Mouse (Mus musculus): ENCODE results near the gene Map3k5. TPM values are rescaled to one million over a fixed set of nuclear protein-coding genes. Genes with fewer than 3 reads are reported as not detected.

Map3k5 gene
- total RNA-seq, 2 experiments from 2014 or later, result 6.5 to 6.6 TPM

DNA sequence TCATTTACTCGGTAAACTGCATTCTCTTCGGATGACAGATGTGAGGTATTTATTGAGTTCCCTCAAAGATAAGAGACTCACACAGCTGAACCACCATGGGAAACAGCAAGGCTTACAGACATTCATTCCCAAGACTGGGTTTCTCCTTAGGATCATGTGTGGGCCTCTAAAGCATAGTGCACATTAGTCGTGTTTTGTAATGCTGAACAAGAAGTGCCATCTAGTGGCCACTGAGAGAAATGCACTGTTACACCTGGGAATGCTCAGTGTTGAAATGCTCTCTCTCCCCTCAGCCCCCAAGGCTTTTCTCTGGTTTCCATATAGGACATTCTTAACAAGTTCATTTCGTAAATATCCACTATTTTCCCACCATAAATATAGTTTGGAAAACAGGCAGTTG is 191.0 kb downstream of the Map3k5 start:
- DNase-seq, result peak; percentile 23

DNA sequence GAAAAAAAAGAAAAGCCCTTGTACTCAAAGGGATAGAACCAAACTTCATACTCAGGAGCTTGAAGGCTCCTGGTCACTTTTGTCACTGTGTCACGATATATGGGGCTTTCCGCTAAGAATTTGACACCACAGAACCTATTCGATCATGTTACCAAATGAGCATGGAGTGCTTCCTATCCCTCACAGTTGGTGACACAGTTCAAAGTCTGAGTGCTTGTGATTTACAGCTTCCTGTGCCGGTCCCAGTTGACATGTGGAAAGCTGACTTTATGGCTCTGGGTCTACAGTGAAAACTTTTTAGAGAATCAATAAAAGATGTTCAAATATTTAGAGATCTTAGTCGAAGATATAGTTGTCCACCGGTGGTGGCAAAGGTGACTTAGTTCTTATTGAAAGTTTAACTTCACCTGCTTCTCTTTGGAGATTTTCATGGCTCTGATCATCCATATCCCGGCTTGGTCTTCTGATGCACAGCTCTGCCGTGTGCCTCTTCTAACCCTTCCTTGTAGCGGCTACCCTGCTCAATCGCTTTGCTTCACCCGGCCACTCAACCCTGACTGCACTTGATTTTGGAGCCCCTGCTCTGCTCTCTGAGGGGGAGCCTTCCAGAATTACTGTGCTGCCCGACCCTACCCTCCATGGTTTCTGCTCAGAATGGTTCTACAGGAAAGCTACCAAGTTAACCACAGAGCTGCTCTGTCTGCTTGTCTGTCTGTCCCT is 198.8 kb downstream of the Map3k5 start:
- no peak for DNase-seq
- intact Hi-C loops (cut with DNase I; ENCODE audit: low total_unique reads), result no loop called here

More for the DNA sequence above, 191.0 kb downstream of the Map3k5 start:
- intact Hi-C loops (cut with DNase I; ENCODE audit: low total_unique reads), result loop anchor here (5.0 kb wide), 1 partner anchor 193 kb away; the partner anchor contains the start of gene Map3k5

DNA sequence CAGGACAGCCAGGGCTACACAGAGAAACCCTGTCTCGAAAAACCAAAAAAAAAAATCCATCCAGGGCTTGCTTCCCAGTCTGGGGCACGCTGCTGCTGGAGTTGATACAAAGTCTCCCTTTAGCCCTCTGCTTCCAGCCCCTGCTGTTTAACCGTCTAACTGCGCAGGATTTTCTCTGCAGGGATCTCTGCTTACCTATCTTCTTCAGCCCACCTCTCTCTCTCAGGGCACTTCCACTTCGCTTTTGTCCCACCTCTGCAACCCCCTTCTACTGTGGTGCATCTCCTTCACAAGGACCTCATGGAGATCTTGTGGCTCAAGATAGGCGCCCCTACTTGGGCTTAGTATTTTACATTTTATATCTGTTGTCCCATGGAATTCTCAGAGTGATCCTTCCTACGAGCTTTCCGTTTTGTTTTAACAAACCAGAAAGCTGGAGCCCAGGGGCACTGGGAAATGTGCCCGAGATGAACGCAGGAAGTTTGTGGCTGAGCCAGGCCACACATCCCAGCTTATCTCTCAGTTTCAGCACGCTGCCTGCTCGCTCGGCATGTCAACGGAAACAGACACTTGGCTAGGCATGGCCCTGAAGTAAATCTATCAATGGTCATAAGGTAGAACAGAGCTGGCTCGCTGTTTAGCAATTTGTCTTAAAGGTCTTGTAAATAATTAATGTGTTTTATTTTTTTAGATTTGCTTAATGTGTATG is 201.2 kb downstream of the Map3k5 start:
- no peak for DNase-seq
- intact Hi-C loops (cut with DNase I; ENCODE audit: low total_unique reads), result no loop called here

DNA sequence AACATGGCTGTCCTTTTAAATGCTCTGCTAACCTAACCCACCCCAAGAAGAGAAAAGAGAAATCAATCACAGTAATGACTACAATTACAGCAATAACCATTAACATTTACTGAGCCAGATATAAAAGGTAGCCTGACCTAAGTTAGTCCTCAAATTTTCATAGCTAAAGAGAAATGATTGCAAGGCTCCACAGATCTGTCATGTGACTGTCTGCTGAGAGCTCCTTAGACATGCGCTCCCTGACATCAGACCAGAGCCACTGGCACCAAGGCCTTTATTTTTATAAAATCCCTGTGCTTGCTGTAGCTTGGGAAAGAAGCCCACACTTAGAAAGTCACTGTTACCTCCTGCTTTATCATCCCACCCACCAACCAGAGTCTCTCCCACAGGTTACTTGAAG is 202.2 kb downstream of the Map3k5 start:
- intact Hi-C loops (cut with DNase I; ENCODE audit: low total_unique reads), result no loop called here
- DNase-seq, result no peak

DNA sequence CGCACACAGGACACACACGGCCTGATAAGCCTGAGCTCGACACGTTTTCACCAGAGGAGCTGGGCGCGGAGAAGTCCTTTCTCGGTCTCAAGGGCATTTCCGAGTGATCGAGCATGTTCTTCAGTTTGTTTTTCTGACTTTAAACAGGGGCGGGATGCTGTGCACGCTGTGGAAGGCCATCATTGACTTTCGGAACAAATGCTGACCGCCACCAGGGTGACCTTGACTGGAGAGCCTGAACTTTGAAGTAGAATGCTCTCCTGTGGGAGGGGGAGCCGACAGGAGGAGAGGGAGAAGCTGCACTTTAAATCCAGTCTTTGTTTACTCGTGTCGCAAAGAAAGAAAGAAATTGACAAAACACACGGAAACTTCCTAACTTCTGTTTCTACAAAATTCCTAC is 207.1 kb downstream of the Map3k5 start:
- DNase-seq, result no peak
- intact Hi-C loops (cut with DNase I; ENCODE audit: low total_unique reads), result no loop called here

DNA sequence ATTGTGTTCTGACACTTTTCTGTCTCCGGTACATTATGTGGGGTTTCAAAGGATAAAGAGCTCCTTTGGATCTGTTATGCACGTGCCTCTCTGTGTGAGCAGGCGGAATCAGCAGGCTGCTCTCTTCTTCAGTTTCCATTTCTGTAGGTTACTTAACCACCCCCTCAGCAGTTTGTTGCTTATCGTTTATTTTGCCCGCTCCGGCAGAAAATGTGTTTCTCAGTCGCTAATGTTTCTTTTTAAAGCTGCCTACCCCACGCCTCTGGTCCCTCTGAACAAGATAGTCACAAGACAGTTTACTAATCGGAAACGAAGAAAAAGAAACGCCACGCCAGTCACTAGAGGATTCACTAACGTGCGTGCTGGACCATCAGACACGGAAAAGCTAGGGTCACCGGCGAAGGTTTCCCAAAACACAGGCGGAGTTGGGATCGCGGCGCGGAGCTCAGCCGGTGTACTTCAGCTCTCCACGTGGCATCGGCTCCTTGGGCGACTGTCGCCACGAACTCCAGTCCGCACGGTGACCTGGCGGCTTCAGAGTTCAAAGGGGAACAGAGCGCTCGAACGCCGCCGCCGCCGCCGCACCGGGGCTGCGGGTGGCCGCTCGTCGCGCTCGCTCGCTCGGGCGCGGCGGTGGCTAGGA is 214.0 kb downstream of the Map3k5 start, which contains the start of gene Map7:
TSS of gene Map7 (plus strand) at position 342 of the 643 bp plus-strand sequence.
- DNase-seq, result no peak
- intact Hi-C loops (cut with DNase I; ENCODE audit: low total_unique reads), result no loop called here

DNA sequence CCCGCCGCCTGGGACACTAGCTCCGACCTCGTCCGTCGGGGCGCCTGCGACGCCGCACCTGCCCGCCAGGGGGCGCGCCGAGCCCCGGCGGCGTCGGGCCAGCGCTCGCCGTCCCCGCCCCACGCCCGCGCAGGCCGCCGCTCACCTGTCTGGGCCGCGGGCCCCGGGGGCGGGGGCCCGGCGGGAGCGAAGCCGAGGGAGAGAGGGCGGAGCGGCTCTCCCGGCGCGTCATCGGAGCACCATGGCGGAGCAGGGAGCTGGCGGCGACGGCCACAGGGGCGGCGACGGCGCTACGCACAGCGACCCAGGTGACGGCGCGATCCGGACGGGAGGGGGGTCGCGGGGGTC is 214.5 kb downstream of the Map3k5 start:
- DNase-seq, result peak; percentile 21
- intact Hi-C loops (cut with DNase I; ENCODE audit: low total_unique reads), result no loop called here

DNA sequence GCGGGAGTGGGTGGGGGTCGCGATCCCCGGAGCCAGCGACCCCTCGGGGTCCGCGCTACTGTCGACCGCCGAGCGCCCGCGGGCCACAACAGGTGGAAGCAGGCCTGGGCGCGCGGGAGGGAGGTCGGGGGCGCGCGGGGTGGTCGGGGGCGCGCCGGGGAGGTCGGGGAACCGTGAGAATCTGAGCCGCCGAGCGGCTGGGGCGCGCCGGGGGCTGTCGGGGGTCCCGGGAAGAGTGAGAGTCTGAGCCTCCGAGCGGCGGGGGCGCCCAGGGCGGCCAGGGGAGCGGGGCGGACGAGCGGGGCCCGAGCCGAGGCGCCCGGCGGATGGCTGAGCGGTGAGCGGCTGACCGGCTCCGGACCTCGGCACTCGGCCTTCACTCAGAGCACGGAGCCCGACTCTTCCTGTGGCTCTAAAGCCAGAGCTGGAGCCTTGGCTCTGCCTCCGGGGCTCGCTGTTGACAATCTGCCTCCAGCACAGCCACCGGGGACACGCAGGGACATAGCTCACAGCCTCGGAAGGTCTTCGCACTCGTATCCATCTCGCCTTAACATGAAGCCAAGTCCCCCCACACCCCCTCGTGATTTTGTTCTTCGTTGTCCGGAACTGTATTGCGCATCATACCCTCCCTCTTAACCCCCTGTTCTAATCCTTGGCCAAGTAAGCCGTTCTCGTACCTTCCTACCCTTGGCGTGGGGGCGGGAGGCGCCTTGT is 215.0 kb downstream of the Map3k5 start:
- peak; percentile 41 for DNase-seq
- intact Hi-C loops (cut with DNase I; ENCODE audit: low total_unique reads), result no loop called here

DNA sequence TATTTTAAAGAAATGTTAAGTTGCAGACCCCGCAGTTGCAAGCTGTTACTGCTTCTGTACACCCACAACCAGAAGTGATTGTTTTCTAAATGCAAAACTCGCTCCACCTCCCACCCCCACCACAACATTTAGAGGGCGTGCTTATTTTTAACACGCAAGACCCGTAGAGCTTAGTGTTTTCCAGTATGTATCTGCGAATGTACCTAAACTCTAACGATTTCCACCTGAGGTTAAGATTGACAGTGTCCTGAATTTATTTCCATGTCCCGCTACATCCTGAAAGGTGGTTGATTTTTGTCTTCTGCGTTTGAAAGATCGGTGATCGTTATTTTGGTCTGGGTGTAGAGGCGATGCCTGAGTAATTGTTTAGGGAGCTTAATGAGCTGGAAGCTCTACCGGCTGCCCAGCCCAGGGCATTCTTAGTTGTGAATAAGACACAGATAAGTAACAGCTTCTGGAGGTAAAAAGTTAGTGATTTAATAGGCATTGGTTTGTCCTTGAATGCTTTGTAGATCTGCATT is 215.6 kb downstream of the Map3k5 start:
- DNase-seq, result no peak
- intact Hi-C loops (cut with DNase I; ENCODE audit: low total_unique reads), result no loop called here

DNA sequence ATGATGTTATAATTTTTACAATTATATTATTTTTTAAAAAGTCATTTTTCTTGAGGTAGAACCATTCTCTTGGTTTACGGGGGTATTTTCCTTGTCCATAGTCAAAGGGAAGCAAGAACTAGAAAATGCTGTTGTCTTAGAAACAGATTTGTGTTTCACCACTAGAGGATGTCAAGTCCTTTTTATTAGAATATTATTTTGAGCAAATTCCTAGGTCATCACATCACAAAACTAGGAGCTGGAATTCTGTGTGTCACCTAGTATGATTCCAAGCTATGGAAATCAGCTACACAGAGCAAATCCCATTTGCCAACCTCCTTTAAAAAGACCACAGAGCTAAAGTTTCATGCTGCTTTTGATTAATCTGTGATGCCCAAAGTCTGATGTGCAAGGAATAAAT is 217.9 kb downstream of the Map3k5 start:
- intact Hi-C loops (cut with DNase I; ENCODE audit: low total_unique reads), result no loop called here
- no peak for DNase-seq

DNA sequence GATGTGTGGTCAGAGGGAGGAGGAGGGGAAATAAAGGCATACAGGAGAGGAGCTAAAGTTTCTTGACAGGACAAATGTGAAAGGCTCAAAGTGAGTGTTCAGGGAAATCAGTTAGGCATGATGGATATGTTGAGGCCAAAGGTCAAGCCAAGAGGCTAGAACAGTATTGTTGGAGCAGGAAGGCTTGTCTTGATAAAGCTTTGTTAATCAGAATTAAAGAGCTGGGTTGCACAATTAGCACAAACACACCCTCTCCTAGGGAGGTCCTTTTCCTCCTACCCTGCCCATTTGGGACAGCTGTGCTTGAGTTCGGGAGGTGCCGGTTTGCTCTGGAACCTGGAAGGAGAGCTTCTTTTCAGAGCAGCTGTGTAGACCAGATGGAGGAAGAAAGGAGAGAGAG is 219.2 kb downstream of the Map3k5 start:
- intact Hi-C loops (cut with DNase I; ENCODE audit: low total_unique reads), result no loop called here
- no peak for DNase-seq

DNA sequence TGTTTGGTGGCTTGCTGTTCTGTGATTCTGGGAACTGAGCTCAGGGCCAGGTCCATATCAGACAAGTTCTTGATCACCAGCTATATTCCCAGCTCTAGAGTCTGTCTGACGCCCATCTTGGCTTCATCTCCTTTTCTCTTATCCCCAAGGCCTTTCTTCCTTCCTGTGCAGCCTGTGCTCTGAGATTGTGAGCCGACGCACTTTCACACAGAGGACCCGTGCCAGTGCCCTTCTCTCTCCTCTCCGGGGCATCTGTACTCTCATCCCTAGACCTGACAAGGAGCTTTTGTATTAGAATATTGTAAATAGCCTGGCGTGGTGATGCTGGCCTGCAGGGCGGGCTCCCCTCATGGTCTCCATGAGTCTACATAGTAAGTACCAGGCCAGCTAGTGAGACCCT is 221.1 kb downstream of the Map3k5 start:
- no peak for DNase-seq
- intact Hi-C loops (cut with DNase I; ENCODE audit: low total_unique reads), result no loop called here

DNA sequence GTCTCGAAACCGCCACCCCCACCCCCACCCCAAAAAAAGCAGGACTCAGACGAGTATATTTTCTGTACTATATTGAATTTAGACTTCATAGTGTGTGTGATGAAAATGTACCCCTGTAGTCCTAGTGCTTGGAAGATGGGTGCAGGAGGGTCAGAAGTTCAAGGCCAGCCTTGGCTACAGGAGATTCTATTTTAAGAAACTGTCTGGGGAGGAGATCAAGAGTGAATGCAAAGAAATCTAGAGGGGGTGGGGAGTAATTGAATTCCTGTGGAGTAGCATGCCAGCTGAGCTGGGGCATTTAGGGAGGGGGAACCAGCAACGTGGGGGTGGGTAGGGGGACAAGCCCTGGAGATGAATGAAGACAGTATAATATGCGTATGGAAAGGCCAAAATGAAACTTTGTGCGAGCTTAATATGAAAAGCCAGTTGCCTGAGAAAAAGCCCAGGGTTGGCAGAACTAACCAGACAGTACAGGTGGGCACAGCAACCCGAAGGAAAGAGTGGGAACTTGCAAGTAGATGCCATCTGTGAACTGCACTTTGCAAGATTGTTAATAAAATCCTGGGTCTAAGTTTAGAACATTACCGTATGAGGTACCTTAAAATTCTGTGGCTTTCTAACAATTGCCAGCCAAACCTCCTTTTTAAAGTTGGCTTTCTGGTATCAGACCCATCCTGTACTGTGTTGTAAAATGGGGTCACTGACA is 222.9 kb downstream of the Map3k5 start:
- no peak for DNase-seq
- intact Hi-C loops (cut with DNase I; ENCODE audit: low total_unique reads), result no loop called here

DNA sequence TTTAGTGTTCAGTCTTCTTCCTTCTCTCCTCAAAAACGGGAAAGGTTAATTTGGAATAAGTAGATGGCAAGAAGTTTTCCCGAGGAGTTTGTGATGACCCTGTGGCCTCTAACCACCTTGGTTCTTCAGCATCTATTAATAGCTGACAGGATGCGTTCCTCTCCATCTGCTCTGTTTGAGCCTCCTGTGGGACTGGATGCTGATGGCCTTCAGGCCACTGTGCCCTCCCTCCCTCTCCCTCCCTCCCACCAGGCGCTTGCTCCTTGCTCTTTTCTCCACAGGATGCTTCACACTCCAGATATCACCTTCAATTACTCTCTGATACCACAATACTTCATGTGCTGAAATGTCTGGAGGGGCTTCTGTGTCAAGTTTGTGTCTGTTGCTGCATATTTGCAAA is 224.5 kb downstream of the Map3k5 start:
- DNase-seq, result no peak
- intact Hi-C loops (cut with DNase I; ENCODE audit: low total_unique reads), result no loop called here

DNA sequence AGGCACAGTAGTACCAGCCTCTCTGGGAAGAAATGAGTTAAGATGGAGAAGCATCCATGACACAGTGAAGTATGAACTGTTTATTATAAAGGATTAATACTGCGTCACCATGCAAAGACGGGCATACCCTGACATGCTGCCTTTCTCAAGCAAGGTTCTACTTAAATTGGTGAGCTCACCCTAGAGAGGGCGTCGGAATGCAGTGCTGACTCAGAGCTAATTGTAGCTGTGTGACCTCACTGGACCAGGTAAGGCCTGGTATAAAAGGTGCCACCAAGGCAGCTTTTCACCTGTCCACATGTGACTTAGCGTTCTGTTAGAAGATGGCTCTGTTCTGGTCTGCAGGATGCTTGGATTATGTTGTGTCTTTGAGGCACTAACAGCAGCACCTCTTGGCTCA is 225.0 kb downstream of the Map3k5 start:
- intact Hi-C loops (cut with DNase I; ENCODE audit: low total_unique reads), result no loop called here
- DNase-seq, result no peak

DNA sequence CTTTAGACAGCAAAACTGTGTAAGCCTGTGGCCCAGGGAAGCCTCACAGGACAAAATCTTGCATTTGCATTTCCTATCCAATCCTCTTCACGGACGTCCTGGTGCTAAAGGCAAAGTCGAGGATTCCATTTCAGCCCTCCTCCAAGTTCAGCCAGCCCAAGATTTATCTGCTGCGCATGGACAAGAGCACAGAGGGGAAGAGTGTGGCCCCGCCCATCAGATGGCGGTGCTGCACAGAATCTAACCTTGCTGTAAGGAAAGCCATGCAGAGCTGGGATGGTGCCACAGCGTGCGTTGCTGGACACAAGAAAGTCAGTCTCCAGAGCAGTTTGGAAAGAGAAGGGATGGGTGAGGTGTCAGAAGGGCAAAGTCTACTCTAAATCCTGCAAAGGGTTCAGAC is 226.6 kb downstream of the Map3k5 start:
- intact Hi-C loops (cut with DNase I; ENCODE audit: low total_unique reads), result no loop called here

DNA sequence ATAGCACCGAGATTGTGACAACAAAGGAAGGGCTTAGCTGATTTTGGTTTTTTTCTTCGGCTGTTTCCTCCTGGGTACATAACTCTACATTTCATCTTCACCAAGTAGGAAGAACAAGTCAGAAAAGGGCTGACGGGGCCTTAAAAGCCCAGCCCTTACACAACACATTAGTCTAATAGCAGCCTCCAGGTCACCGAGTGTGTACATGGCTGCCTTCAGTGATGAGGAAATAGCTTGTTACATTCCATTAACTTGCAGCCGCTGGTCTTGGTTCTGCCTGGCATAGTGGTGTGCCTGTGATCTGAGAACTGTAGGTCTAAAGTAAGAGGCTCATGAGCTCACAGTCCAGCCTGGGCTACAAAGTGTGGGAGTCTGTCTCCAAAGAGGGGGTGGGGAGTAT is 230.5 kb downstream of the Map3k5 start:
- intact Hi-C loops (cut with DNase I; ENCODE audit: low total_unique reads), result no loop called here

More for the DNA sequence above, 226.6 kb downstream of the Map3k5 start:
- no peak for DNase-seq

DNA sequence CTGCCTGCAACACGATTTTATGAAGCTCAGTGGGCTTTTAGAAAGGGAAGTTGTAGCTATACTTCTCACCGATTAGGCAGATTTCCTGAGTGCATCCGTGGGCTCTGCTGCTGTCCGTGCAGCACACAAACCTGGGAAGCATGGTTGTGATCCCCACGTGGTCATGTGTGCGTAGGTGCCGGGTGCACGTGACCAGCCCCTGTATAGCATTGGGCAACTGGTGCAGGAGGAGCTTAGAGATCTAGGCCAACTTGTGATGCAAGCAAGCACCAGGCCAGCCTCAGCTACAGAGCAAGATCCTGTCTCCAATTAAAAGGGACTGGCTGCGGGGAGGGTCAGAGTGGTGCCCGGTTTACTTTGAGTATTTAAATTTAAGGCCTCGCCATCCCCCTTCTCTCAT is 232.5 kb downstream of the Map3k5 start:
- intact Hi-C loops (cut with DNase I; ENCODE audit: low total_unique reads), result no loop called here
- no peak for DNase-seq

More for the DNA sequence above, 230.5 kb downstream of the Map3k5 start:
- DNase-seq, result no peak

DNA sequence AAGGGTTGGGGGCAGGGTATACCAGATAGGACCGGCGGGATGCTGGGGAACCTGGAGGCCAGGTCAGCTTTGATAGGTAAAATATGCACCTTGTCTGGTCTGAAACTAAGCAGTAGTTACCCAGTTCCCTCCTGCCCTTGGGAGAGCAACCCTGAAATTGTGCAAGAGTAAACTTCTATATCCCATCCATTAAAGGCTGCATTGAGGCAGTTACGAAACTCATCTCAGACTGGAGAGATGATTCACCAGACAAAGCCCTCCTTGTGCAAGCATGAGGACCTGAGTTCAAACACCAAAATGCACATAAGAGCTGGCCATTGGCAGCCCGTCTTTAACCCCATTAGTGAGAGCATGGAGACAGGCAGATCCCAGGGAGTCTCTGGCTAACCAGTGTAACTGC is 233.2 kb downstream of the Map3k5 start:
- DNase-seq, result no peak
- intact Hi-C loops (cut with DNase I; ENCODE audit: low total_unique reads), result no loop called here

All from gastrocnemius, postnatal 14 days (tissue).